Mouse (Mus musculus) kidney, adult 2 months (tissue): ENCODE results near the gene Pea15a. TPM values are rescaled to one million over a fixed set of nuclear protein-coding genes. Genes with fewer than 3 reads are reported as not detected.

Experiments
- DNase-seq: peaks from one replicate; pipeline ENCODE4 v3.0.0; 2021
- H3K27ac ChIP-seq: fragments of 200-500 bp; 2 replicates; pipeline ENCODE4 v1.5.1; 2012; ENCODE audit warnings: low read depth, low read length, control low read depth, inconsistent platforms; ENCODE audit not compliant: insufficient read depth
- H3K27me3 ChIP-seq: fragments of 200-500 bp; replicated peaks from 2 replicates; pipeline ENCODE4 v1.6.1; 2012; ENCODE audit warnings: mild to moderate bottlenecking, moderate library complexity, low read length, inconsistent platforms; ENCODE audit not compliant: control insufficient read depth, insufficient read depth
- H3K36me3 ChIP-seq: fragments of 200-500 bp; 2 replicates; pipeline ENCODE4 v1.6.1; 2012; ENCODE audit warnings: mild to moderate bottlenecking, moderate library complexity, low read length, inconsistent platforms; ENCODE audit not compliant: control insufficient read depth, insufficient read depth
- H3K4me1 ChIP-seq: fragments of 200-500 bp; 2 replicates; pipeline ENCODE4 v1.6.1; 2011; ENCODE audit warnings: low read length; ENCODE audit not compliant: control insufficient read depth, insufficient read depth
- H3K4me3 ChIP-seq: fragments of 200-500 bp; 2 replicates; pipeline ENCODE4 v1.5.1; 2011; ENCODE audit warnings: mild to moderate bottlenecking, low read depth, low read length, control low read depth; ENCODE audit not compliant: insufficient read depth
- CTCF ChIP-seq: fragments of 200-500 bp; conservative IDR thresholded peaks from 2 replicates; pipeline ENCODE4 v1.5.1; 2011; ENCODE audit warnings: low read depth, mild to moderate bottlenecking, control low read depth, low read length, moderate library complexity, mixed read lengths; ENCODE audit not compliant: insufficient read depth, insufficient read length
- POLR2A ChIP-seq: fragments of 200-500 bp; IDR thresholded peaks from one replicate; pipeline ENCODE4 v1.6.1; 2011; ENCODE audit warnings: low read depth, low read length, control low read depth
- WGBS: fragments of 180-500 bp; shearing (Covaris S2); methylation state at CpG from one replicate; pipeline ENCODE4 v1.1.7; 2018; 5-methylcytosine and 5-hydroxymethylcytosine counted together
- polyA plus RNA-seq: library from polyadenylated mRNA; depleted of rRNA; stranded (reverse); fragments of >200 nt; gene quantifications from 2 replicates; pipeline ENCODE4 v1.2.3, GENCODE M21; 2012

Gene Pea15a
- polyA plus RNA-seq, 1 experiment: 58.7 TPM

DNA sequence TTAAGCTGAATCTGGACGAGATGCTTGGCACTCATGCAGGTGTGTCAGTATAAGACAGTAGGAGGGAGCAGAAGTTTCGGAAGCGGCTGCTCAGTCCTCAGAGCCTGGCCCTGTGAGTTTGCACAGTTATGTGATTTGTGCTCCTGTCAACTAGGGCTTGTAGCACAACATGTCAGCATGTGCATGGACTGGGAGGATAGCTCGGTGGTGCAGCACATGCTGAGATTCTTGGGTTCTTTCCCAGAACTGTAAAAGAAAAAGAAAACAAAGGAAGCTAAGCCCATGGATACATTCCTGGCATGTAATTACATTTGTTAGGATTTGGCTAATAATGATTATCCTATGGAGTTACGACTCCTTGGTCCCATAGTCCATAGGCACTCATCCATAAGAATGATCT, 33.4 kb downstream of the Pea15a start:
- no peak for DNase-seq
- Histone ChIP-seq H3K4me1 (peaks cover 16% of the 10 kb centered on the region), H3K27ac (no peak overlapping the region), H3K27me3 (no peaks in the 10 kb centered on the region), H3K4me3 (no peak overlapping the region), H3K36me3 (peaks cover 17% of the 10 kb centered on the region)
- WGBS: 72% methylated on average over 5 of the region's 5 CpGs
- TF ChIP-seq CTCF: no peak
- TF ChIP-seq POLR2A: no peak

- WGBS: 65% methylated on average over 21 of the region's 21 CpGs
- H3K36me3 ChIP-seq: peaks cover 21% of the 10 kb centered on the region
- no peak overlapping the region for H3K4me3 ChIP-seq
- peaks cover 19% of the 10 kb centered on the region for H3K4me1 ChIP-seq
- DNase-seq: no peak
- TF ChIP-seq CTCF (no peak), POLR2A (no peak)
- H3K27ac ChIP-seq: no peak overlapping the region
- H3K27me3 ChIP-seq: no peaks in the 10 kb centered on the region
Measured at GRCm38 (mm10) chr1:172172381-172172780, 34.2 kb downstream of the Pea15a start.

GRCm38 (mm10) chr1:172169809-172170208, 36.8 kb downstream of the Pea15a start:
- Histone ChIP-seq H3K4me1 (peaks cover 29% of the 10 kb centered on the region), H3K27me3 (no peaks in the 10 kb centered on the region), H3K27ac (peak overlapping the region; percentile 56), H3K36me3 (peaks cover 28% of the 10 kb centered on the region), H3K4me3 (no peak overlapping the region)
- DNase-seq: peak; percentile 24
- WGBS: 70% methylated on average over 5 of the region's 5 CpGs
- TF ChIP-seq POLR2A (no peak), CTCF (no peak)

- Histone ChIP-seq H3K27ac (peak overlapping the region; percentile 100), H3K4me3 (no peak overlapping the region), H3K27me3 (no peaks in the 10 kb centered on the region), H3K36me3 (peaks cover 24% of the 10 kb centered on the region), H3K4me1 (peaks cover 36% of the 10 kb centered on the region)
- TF ChIP-seq POLR2A: no peak
- TF ChIP-seq CTCF: no peak
- WGBS: 38% methylated on average over 5 of the region's 5 CpGs
- peak; percentile 91 for DNase-seq
Measured at GRCm38 (mm10) chr1:172167911-172168310, 38.7 kb downstream of the Pea15a start.

DNA sequence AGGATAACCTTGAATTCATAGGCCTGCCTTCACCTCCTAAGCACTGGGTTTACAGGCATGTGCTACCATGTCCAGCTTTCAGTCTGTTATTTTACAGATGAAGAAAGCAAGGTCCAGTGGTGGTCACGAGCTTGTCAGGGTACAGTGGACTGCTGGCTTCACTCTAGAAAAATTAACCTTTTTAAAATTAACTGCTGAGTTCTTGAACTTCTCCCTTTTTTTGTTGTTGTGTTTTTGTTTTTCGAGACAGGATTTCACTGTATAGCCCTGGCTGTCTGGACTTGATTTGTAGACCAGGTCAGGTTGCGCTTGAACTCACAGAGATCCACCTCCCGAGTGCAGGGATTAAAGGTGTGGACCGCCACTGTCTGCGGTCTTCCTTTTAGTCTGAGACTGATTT, 43.6 kb downstream of the Pea15a start:
- Histone ChIP-seq H3K4me3 (no peak overlapping the region), H3K27me3 (no peaks in the 10 kb centered on the region), H3K4me1 (peaks cover 31% of the 10 kb centered on the region), H3K27ac (peak overlapping the region; percentile 91), H3K36me3 (peaks cover 20% of the 10 kb centered on the region)
- 41% methylated on average over 6 of the region's 6 CpGs for whole genome bisulfite sequencing
- DNase-seq: peak; percentile 79
- no peak for TF ChIP-seq CTCF
- no peak for TF ChIP-seq POLR2A

DNA sequence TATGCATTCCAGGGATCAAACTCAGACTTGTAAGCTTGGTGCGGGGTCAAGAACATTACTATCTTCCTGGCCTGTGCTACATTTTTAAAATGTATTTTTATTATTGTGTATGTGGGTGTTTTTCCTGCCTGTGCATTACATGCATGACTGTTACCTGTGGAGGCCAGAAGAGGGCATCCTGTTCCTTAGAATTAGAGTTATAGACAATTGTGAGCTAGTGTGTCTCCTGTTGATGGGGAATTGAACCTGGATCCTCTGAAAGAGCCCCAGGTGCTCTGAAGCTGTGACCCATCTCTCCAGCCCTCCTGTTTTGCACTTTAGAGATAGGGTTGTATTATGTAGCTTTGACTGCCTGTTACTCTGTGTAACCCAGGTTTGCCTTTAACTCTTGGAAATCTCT, 44.6 kb downstream of the Pea15a start:
- Histone ChIP-seq H3K27ac (peak overlapping the region; percentile 75), H3K4me1 (peaks cover 27% of the 10 kb centered on the region), H3K4me3 (no peak overlapping the region), H3K36me3 (peaks cover 13% of the 10 kb centered on the region), H3K27me3 (no peaks in the 10 kb centered on the region)
- TF ChIP-seq POLR2A (no peak), CTCF (no peak)
- peak; percentile 64 for DNase-seq
- 68% methylated on average over 1 of the region's 1 CpGs for WGBS

GRCm38 (mm10) chr1:172160508-172160907, 46.1 kb downstream of the Pea15a start:
- peak; percentile 55 for DNase-seq
- TF ChIP-seq POLR2A (no peak), CTCF (no peak)
- Histone ChIP-seq H3K36me3 (peaks cover 5% of the 10 kb centered on the region), H3K27ac (peak overlapping the region; percentile 78), H3K27me3 (no peaks in the 10 kb centered on the region), H3K4me3 (no peak overlapping the region), H3K4me1 (peaks cover 22% of the 10 kb centered on the region)

DNA sequence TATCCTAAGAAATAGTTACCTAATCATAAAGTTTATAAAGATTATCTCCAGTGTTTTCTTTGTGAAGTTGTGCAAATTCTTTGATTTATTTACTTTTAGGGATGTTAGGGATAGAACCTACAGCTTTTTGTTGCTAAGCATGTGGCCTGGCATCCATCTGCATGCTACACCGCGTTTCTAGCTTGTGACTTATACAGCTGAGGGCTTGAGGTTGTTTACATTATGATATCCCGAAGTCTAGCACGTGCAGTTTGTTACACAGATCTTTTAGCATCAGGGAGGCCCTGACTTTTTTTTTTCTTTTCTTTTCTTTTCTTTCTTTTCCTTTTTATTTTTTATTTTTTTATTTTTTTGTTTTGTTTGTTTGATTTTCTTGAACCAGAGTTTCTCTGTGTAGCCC, 46.6 kb downstream of the Pea15a start:
- DNase-seq: no peak
- H3K27ac ChIP-seq: peak overlapping the region; percentile 80; the same call in 1 of the 2 replicates
- no peak for TF ChIP-seq CTCF

More for the DNA sequence above, 46.6 kb downstream of the Pea15a start:
- H3K27me3 ChIP-seq: no peaks in the 10 kb centered on the region
- no peak overlapping the region for H3K4me3 ChIP-seq
- 27% methylated on average over 4 of the region's 4 CpGs for WGBS
- peaks cover 18% of the 10 kb centered on the region for H3K4me1 ChIP-seq
- H3K36me3 ChIP-seq: peaks cover 4% of the 10 kb centered on the region; the same call in 1 of the 2 replicates
